Mouse (Mus musculus): Measurements from ENCODE around the gene Retreg3. TPM values are rescaled to one million over a fixed set of nuclear protein-coding genes. Genes with fewer than 3 reads are reported as not detected.

The Retreg3 gene
- polyA plus RNA-seq, 1 experiment, result 55.0 TPM

DNA sequence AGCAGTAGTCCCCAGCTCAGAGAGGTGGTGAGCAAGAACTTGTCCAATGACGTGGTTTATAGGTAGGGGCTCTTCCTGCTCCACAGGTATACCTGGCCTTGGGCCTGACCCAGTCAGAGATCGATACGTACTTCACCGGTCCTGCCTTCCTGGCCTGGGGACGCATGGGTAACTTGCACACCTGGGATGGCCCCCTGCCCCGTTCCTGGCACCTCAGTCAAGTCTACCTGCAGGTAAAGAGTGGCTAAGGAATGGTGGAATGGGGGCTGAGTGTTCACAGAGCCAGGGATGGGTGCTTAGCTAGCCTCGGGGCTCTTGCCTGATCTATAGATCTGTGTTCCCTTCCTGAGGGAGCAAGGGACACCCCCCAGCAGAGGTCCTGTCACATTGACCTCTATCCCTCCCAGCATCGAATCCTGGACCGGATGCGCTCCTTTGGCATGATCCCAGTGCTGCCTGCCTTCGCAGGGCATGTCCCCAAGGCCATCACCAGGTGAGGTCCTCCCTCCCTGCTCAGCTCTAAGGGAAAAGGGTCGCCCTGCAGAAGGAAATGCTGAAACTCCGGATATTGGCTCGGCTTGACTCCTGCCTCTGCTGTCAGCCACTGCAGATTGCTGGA, 47.8 kb downstream of the Retreg3 start:
- H3K4me1 ChIP-seq (ENCODE audit: control insufficient read depth, insufficient read depth, insufficient read length, low read length), result peaks cover 3% of the 10 kb centered on the region
- TF ChIP-seq POLR2A (IDR thresholded peaks at IDR 0.05; ENCODE audit: low read depth, low read length) (no peak), CTCF (IDR thresholded peaks at IDR 0.05; ENCODE audit: extremely low read depth, insufficient read length, insufficient replicate concordance, low read depth, low read length) (no peak)
- H3K27ac ChIP-seq (ENCODE audit: insufficient read depth, low read depth, low read length), result no peak overlapping the region
- WGBS, result 86% methylated on average over 14 of the region's 14 CpGs
- H3K4me3 ChIP-seq (ENCODE audit: low read depth, low read length), result no peak overlapping the region
- no peaks in the 10 kb centered on the region for H3K27me3 ChIP-seq (ENCODE audit: control insufficient read depth, insufficient read depth, low read length)
- no peaks in the 10 kb centered on the region; the same call in 1 of the 2 replicates for H3K36me3 ChIP-seq (ENCODE audit: control insufficient read depth, insufficient read depth, low read length)

DNA sequence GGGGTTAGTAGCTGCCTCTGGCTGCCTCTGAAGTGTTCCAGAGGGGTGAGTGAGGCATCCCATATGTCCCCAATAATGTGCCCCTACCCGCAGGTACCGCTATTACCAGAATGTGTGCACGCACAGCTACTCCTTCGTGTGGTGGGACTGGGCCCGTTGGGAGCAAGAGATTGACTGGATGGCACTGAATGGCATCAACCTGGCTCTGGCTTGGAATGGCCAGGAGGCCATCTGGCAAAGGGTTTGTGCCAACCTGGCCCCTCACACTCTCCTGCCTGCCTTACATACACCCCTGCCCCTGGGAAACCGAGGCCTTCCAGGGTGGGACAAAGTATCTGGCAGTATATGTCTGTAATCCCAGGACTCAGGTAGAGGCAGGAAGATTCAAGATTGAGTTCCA, 48.7 kb downstream of the Retreg3 start:
- H3K36me3 ChIP-seq (ENCODE audit: control insufficient read depth, insufficient read depth, low read length), result no peaks in the 10 kb centered on the region
- peaks cover 5% of the 10 kb centered on the region for H3K4me1 ChIP-seq (ENCODE audit: control insufficient read depth, insufficient read depth, insufficient read length, low read length)
- H3K4me3 ChIP-seq (ENCODE audit: low read depth, low read length), result no peak overlapping the region
- H3K27ac ChIP-seq (ENCODE audit: insufficient read depth, low read depth, low read length), result no peak overlapping the region
- no peak for TF ChIP-seq CTCF (IDR thresholded peaks at IDR 0.05; ENCODE audit: extremely low read depth, insufficient read length, insufficient replicate concordance, low read depth, low read length)
- H3K27me3 ChIP-seq (ENCODE audit: control insufficient read depth, insufficient read depth, low read length), result no peaks in the 10 kb centered on the region
- 80% methylated on average over 6 of the region's 6 CpGs for WGBS

DNA sequence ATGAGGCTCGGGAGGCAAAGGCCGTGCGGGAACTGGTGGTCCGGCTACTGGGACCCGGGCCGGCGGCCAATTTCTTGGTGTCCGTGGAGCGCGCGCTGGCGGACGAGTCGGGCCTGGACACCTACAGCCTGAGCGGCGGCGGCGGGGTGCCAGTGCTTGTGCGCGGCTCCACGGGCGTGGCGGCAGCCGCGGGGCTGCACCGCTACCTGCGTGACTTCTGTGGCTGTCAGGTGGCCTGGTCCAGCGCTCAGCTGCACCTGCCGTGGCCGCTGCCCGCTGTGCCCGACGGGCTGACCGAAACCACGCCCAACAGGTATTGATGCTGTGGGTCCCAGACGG, 49.5 kb downstream of the Retreg3 start:
- H3K36me3 ChIP-seq (ENCODE audit: control insufficient read depth, insufficient read depth, low read length), result no peaks in the 10 kb centered on the region
- peak overlapping the region; percentile 82 for H3K4me3 ChIP-seq (ENCODE audit: low read depth, low read length)
- TF ChIP-seq POLR2A (IDR thresholded peaks at IDR 0.05; ENCODE audit: low read depth, low read length), result no peak
- TF ChIP-seq CTCF (IDR thresholded peaks at IDR 0.05; ENCODE audit: extremely low read depth, insufficient read length, insufficient replicate concordance, low read depth, low read length), result no peak
- WGBS, result under 1% methylated on average over 36 of the region's 36 CpGs
- H3K27me3 ChIP-seq (ENCODE audit: control insufficient read depth, insufficient read depth, low read length), result no peaks in the 10 kb centered on the region
- H3K4me1 ChIP-seq (ENCODE audit: control insufficient read depth, insufficient read depth, insufficient read length, low read length), result peaks cover 6% of the 10 kb centered on the region
- no peak overlapping the region for H3K27ac ChIP-seq (ENCODE audit: insufficient read depth, low read depth, low read length)

DNA sequence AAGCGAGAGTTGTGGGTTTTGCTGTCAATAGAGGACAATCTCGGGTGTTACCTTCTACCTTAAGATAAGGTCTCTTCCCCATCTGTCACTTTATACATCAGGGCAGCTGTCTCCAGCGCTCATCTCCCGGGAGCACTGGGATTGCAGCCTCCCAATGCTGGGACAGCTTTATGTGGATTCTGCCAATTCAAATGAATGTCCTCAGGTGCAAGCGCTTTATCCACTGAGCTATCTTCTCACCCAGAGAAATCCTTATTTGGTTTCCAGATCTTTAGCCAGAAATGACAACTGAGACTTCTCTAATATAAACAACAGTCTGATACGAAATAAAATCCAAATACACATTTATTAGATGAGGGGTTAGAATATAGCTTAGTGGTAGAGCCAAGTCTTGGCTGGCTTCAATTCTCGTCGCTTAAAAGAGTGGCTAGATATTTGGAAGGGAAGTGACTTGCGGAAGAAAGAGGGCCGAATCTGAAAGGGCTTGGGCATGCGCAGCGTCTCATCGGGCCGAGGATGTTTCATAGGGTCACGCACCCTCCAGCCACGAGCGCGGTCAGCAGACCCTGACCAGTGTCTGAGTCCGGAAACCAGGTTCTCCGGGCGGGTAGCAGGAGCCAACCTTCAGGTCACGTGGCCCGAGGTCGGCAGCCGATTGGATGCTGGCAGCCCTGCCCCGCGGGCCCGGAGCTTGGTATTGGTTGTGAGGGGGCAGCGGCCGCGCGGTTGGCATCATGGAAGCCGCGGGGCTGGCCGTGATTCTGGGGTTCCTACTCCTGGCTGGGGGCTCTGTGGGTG, 50.1 kb downstream of the Retreg3 start, which contains the start of gene Naglu:
Gene Naglu (plus strand): TSS at position 622 of the 798 bp plus-strand sequence.
- peak within 1 kb of the TSS; percentile 82 for H3K4me3 ChIP-seq (ENCODE audit: low read depth, low read length)
- no peaks in the 10 kb centered on the region for H3K27me3 ChIP-seq (ENCODE audit: control insufficient read depth, insufficient read depth, low read length)
- 3% methylated on average over 35 of the region's 35 CpGs for WGBS
- TF ChIP-seq POLR2A (IDR thresholded peaks at IDR 0.05; ENCODE audit: low read depth, low read length) (peak; percentile 57), CTCF (IDR thresholded peaks at IDR 0.05; ENCODE audit: extremely low read depth, insufficient read length, insufficient replicate concordance, low read depth, low read length) (no peak)
- H3K4me1 ChIP-seq (ENCODE audit: control insufficient read depth, insufficient read depth, insufficient read length, low read length), result peaks cover 7% of the 10 kb centered on the region
- H3K27ac ChIP-seq (ENCODE audit: insufficient read depth, low read depth, low read length), result no peak within 1 kb of the TSS
- H3K36me3 ChIP-seq (ENCODE audit: control insufficient read depth, insufficient read depth, low read length), result no peaks in the 10 kb centered on the region

DNA sequence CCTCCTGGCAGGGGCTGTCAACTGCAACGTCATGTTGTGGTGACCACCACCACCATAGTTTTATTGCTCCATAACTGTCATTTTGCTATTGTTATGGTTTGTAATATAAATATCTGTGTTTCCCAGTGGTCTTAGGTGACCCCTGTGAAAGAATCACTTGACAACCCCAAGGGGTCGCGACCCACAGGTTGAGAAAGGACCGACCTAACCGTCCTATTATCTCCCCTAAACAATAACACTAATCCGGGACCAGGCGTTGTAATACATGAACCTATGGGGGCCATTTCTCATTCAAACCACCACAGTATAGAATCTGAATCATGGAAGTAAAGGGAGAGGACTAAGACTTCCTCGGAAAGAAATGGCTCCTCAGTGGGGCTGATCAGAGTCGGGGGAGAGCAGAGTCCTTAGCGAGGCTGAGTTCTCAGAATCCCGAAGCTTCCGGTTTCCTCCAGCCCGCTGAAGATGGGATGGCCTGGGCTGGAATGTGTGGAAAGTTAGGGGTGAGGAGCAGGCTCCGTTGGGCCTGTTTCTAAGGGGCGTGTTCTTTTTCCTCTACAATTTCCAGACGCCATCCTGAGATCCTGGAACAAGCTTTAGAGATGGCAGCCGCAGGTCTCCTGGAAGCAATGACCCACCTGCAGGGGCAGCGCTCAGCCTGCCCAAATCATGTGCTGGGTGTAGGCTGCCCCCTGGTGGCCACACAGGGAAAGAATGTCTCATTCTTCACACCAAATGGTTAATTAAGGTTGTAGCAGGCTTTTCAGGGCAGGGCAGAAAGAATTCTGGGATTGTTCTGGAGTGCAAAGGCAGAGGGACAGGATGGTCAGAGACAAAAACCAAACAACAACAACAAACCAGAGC, 52.9 kb downstream of the Retreg3 start:
- Histone ChIP-seq H3K4me1 (ENCODE audit: control insufficient read depth, insufficient read depth, insufficient read length, low read length) (peaks cover 28% of the 10 kb centered on the region), H3K4me3 (ENCODE audit: low read depth, low read length) (peak overlapping the region; percentile 50), H3K27me3 (ENCODE audit: control insufficient read depth, insufficient read depth, low read length) (no peaks in the 10 kb centered on the region), H3K36me3 (ENCODE audit: control insufficient read depth, insufficient read depth, low read length) (peaks cover 4% of the 10 kb centered on the region; the same call in 1 of the 2 replicates), H3K27ac (ENCODE audit: insufficient read depth, low read depth, low read length) (no peak overlapping the region)
- 16% methylated on average over 18 of the region's 18 CpGs for WGBS
- TF ChIP-seq CTCF (IDR thresholded peaks at IDR 0.05; ENCODE audit: extremely low read depth, insufficient read length, insufficient replicate concordance, low read depth, low read length) (peak; percentile 99), POLR2A (IDR thresholded peaks at IDR 0.05; ENCODE audit: low read depth, low read length) (no peak)

DNA sequence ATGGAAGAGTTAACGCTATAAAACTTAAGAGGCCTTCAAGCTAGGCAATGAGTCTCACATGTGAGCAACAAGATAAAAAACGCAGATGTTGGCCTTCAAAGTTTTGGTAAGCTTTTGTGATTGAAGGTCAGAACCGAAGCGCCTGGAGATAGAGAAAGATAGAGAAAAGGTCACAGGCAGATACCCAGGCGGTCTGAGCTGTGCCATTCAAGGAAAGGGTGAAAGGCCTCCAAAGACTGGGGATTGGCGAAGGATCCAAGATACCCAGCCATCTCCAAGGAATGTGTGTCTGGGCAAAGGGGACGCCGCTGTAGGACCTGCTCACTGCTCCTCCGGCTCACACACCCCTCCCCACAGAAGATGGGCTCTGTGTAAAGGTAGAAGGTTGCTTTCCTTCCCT, 54.7 kb downstream of the Retreg3 start:
- Histone ChIP-seq H3K4me3 (ENCODE audit: low read depth, low read length) (no peak overlapping the region), H3K4me1 (ENCODE audit: control insufficient read depth, insufficient read depth, insufficient read length, low read length) (peaks cover 26% of the 10 kb centered on the region), H3K27me3 (ENCODE audit: control insufficient read depth, insufficient read depth, low read length) (no peaks in the 10 kb centered on the region), H3K36me3 (ENCODE audit: control insufficient read depth, insufficient read depth, low read length) (peaks cover 4% of the 10 kb centered on the region; the same call in 1 of the 2 replicates), H3K27ac (ENCODE audit: insufficient read depth, low read depth, low read length) (no peak overlapping the region)
- WGBS, result 47% methylated on average over 9 of the region's 9 CpGs
- TF ChIP-seq CTCF (IDR thresholded peaks at IDR 0.05; ENCODE audit: extremely low read depth, insufficient read length, insufficient replicate concordance, low read depth, low read length) (no peak), POLR2A (IDR thresholded peaks at IDR 0.05; ENCODE audit: low read depth, low read length) (no peak)
